8 mouse cellular contexts compared by ENCODE assay signal in the genomic region with DNA sequence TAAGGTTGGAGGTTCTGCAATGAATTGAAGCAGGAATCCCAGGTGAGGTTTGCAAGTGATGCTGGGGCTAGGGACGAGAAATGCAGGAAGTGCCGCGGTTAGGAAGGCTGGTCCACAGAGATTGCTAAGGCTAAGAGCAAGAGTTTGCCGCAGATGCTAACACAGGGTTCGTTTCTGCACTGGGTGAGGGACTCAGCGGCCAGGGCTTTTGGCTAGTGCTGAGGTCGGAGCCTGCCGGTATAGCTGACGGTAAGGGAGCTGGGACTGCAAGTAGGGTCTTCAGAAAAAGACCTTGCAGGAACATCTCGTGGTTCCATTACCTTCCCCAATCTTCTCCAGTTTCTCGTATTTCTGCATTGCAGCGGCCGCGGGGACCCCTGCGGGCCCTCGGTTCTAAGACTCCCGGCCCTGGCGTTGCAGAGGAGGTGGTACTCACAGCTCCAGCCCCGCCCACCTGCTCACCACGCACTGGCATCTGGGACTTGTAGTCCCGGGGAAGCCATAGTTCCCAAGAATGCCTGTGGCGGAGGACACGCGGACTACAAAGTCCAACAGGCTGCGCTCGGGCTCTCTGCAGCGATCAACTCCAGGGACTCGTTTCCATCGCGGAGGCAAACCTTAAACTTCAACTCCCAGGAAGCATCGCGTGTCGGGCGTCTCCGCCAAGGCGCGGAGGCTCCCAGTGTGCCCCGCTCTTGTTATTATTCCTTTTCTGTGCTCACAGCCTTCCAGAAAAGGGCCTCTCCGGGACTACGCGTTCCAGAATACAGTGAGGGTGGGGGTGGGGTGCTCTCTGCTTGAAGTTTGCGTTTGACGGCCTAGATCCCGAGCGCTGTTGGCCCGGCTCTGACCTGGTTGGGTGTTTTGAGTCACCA. TPM values are rescaled to one million over a fixed set of nuclear protein-coding genes. Genes with fewer than 3 reads are reported as not detected.
DNase-seq lines count a peak whose midpoint lies in the region; ATAC-seq and TF ChIP-seq lines count a peak whose summit lies in the region.

A gene (minus strand): TSS at position 402 of the 875 bp plus-strand sequence.
A gene (plus strand): TSS at position 709 of the 875 bp plus-strand sequence.

- peak; percentile 89 for ATAC-seq in embryonic facial prominence, embryonic 13.5 days (ENCODE audit: insufficient number of reproducible peaks, insufficient read depth, low FRiP score, low TSS enrichment, low read depth)
- ATAC-seq in limb, embryonic 12.5 days (ENCODE audit: insufficient number of reproducible peaks, insufficient read depth, low FRiP score, low TSS enrichment, low read depth), result peak; percentile 91
- ATAC-seq in midbrain, embryonic 15.5 days (replicated peaks), result peak; percentile 95

- peaks cover 36% of the 10 kb centered on the region for H3K36me3 ChIP-seq in embryonic facial prominence, embryonic 13.5 days
- H3K36me3 ChIP-seq in kidney, adult 2 months (ENCODE audit: control insufficient read depth, insufficient read depth, low read length), result no peaks in the 10 kb centered on the region
- peaks cover 32% of the 10 kb centered on the region for H3K36me3 ChIP-seq in limb, embryonic 12.5 days
- no peaks in the 10 kb centered on the region; the same call in 1 of the 2 replicates for H3K36me3 ChIP-seq in midbrain, embryonic 15.5 days (replicated peaks)
- peaks cover 3% of the 10 kb centered on the region for H3K36me3 ChIP-seq in spleen, adult 2 months (ENCODE audit: control insufficient read depth, insufficient read depth, low read length)

- H3K4me1 ChIP-seq in embryonic facial prominence, embryonic 13.5 days, result peaks cover 49% of the 10 kb centered on the region
- H3K4me1 ChIP-seq in kidney, adult 2 months (ENCODE audit: control insufficient read depth, insufficient read depth, low read length), result peaks cover 14% of the 10 kb centered on the region; the same call in 1 of the 2 replicates
- H3K4me1 ChIP-seq in limb, embryonic 12.5 days (replicated peaks), result peaks cover 47% of the 10 kb centered on the region
- peaks cover 56% of the 10 kb centered on the region for H3K4me1 ChIP-seq in midbrain, embryonic 15.5 days
- peaks cover 10% of the 10 kb centered on the region; the same call in 1 of the 2 replicates for H3K4me1 ChIP-seq in spleen, adult 2 months (ENCODE audit: control insufficient read depth, insufficient read depth, insufficient read length)

- H3K4me2 ChIP-seq in embryonic facial prominence, embryonic 13.5 days, result peak within 1 kb of the TSS; percentile 85
- H3K4me2 ChIP-seq in limb, embryonic 12.5 days, result peak within 1 kb of the TSS; percentile 81
- H3K4me2 ChIP-seq in midbrain, embryonic 15.5 days, result peak within 1 kb of the TSS; percentile 91

- 0% methylated on average over 46 of the region's 46 CpGs for WGBS in embryonic facial prominence, embryonic 13.5 days
- WGBS in kidney, adult 2 months, result under 1% methylated on average over 46 of the region's 46 CpGs
- WGBS in limb, embryonic 12.5 days, result under 1% methylated on average over 46 of the region's 46 CpGs
- WGBS in midbrain, embryonic 15.5 days, result under 1% methylated on average over 46 of the region's 46 CpGs
- under 1% methylated on average over 46 of the region's 46 CpGs for WGBS in spleen, adult 2 months

- H3K27me3 ChIP-seq in embryonic facial prominence, embryonic 13.5 days, result no peaks in the 10 kb centered on the region
- H3K27me3 ChIP-seq in kidney, adult 2 months (replicated peaks; ENCODE audit: control insufficient read depth, insufficient read depth, low read length), result no peaks in the 10 kb centered on the region
- H3K27me3 ChIP-seq in limb, embryonic 12.5 days, result no peaks in the 10 kb centered on the region
- H3K27me3 ChIP-seq in midbrain, embryonic 15.5 days (replicated peaks), result peaks cover 7% of the 10 kb centered on the region; the same call in 1 of the 2 replicates
- H3K27me3 ChIP-seq in spleen, adult 2 months (ENCODE audit: control insufficient read depth, insufficient read depth, low read length), result no peaks in the 10 kb centered on the region

- H3K9ac ChIP-seq in embryonic facial prominence, embryonic 13.5 days, result peak within 1 kb of the TSS; percentile 85
- peak within 1 kb of the TSS; percentile 73 for H3K9ac ChIP-seq in limb, embryonic 12.5 days (replicated peaks)
- peak within 1 kb of the TSS; percentile 75 for H3K9ac ChIP-seq in midbrain, embryonic 15.5 days

- peak; percentile 98 for DNase-seq in 3134 (ENCODE audit: extremely low read depth, insufficient read length, low spot score)
- peak; percentile 98 for DNase-seq in adrenal gland, postnatal 36 days
- DNase-seq in heart, adult 18-20 months, result peak; percentile 98 to 100
- DNase-seq in kidney, adult 2 months, result peak; percentile 100
- peak; percentile 97 to 98 for DNase-seq in spleen, adult 2 months (ENCODE audit: low read depth in 1 of 2, low spot score in 2 of 2)

- H3K9me3 ChIP-seq in embryonic facial prominence, embryonic 13.5 days, result no peaks in the 10 kb centered on the region
- no peaks in the 10 kb centered on the region for H3K9me3 ChIP-seq in limb, embryonic 12.5 days
- no peaks in the 10 kb centered on the region for H3K9me3 ChIP-seq in midbrain, embryonic 15.5 days

- peak within 1 kb of the TSS; percentile 92 for H3K27ac ChIP-seq in embryonic facial prominence, embryonic 13.5 days
- peak within 1 kb of the TSS; percentile 99 for H3K27ac ChIP-seq in kidney, adult 2 months (ENCODE audit: insufficient read depth, low read depth, low read length)
- H3K27ac ChIP-seq in limb, embryonic 12.5 days, result peak within 1 kb of the TSS; percentile 94
- H3K27ac ChIP-seq in midbrain, embryonic 15.5 days, result peak within 1 kb of the TSS; percentile 88
- H3K27ac ChIP-seq in spleen, adult 2 months (ENCODE audit: insufficient read depth, low read length), result peak within 1 kb of the TSS; percentile 95

- no peak for TF ChIP-seq CTCF in kidney, adult 2 months (conservative IDR thresholded peaks at IDR 0.05; ENCODE audit: insufficient read depth, insufficient read length, low read depth, low read length)
- TF ChIP-seq CTCF in spleen, adult 2 months (IDR thresholded peaks at IDR 0.05; ENCODE audit: extremely low read depth, insufficient read depth, insufficient read length, insufficient replicate concordance), result no peak

- peak; percentile 86 for TF ChIP-seq POLR2A in kidney, adult 2 months (IDR thresholded peaks at IDR 0.05; ENCODE audit: low read depth, low read length)
- peak; percentile 55 for TF ChIP-seq POLR2A in spleen, adult 2 months (IDR thresholded peaks at IDR 0.05; ENCODE audit: low read depth, low read length)

- peak within 1 kb of the TSS; percentile 71 for H3K4me3 ChIP-seq in embryonic facial prominence, embryonic 13.5 days
- H3K4me3 ChIP-seq in kidney, adult 2 months (ENCODE audit: insufficient read depth, low read depth, low read length), result peak within 1 kb of the TSS; percentile 70
- peak within 1 kb of the TSS; percentile 59 for H3K4me3 ChIP-seq in limb, embryonic 12.5 days (replicated peaks)
- H3K4me3 ChIP-seq in midbrain, embryonic 15.5 days, result peak within 1 kb of the TSS; percentile 64
- H3K4me3 ChIP-seq in spleen, adult 2 months (ENCODE audit: extremely low read depth, insufficient read depth, insufficient read length), result peak within 1 kb of the TSS; percentile 88

RNA-seq across cellular contexts. Expression of the first gene that starts in this region (rescaled TPM):
- 10 to 100 TPM; 36.5 to 44.0 TPM for total RNA-seq in adrenal gland, postnatal 36 days (2021)
- polyA plus RNA-seq in embryonic facial prominence, embryonic 13.5 days (2015; fragmentation: Nextera tagmentation; extraction: Ambion mirVana), result 55.7 and 62.1 TPM in 2 replicates
- total RNA-seq in heart, adult 18-20 months (2021), result 10 to 100 TPM; 19.3 to 23.0 TPM
- 78.0 and 83.2 TPM in 2 replicates for polyA plus RNA-seq in kidney, adult 2 months (2012; rRNA removed)
- polyA plus RNA-seq in limb, embryonic 12.5 days (2016; fragmentation: Nextera tagmentation; extraction: Ambion mirVana), result 53.8 and 54.5 TPM in 2 replicates
- polyA plus RNA-seq in midbrain, embryonic 15.5 days (2015; fragmentation: Nextera tagmentation; extraction: Ambion mirVana), result 120 and 121 TPM in 2 replicates
- 33.7 and 43.1 TPM in 2 replicates for polyA plus RNA-seq in spleen, adult 2 months (2012; rRNA removed)

RNA-seq across cellular contexts. Expression of the second gene that starts in this region (rescaled TPM):
- total RNA-seq in adrenal gland, postnatal 36 days (2021), result 10 to 100 TPM; 44.4 to 62.2 TPM
- polyA plus RNA-seq in embryonic facial prominence, embryonic 13.5 days (2015; fragmentation: Nextera tagmentation; extraction: Ambion mirVana), result 41.0 and 41.2 TPM in 2 replicates
- total RNA-seq in heart, adult 18-20 months (2021), result 10 to 100 TPM; 25.5 to 30.3 TPM
- polyA plus RNA-seq in kidney, adult 2 months (2012; rRNA removed), result 56.8 and 66.9 TPM in 2 replicates
- 47.1 and 50.2 TPM in 2 replicates for polyA plus RNA-seq in limb, embryonic 12.5 days (2016; fragmentation: Nextera tagmentation; extraction: Ambion mirVana)
- 23.1 and 26.1 TPM in 2 replicates for polyA plus RNA-seq in midbrain, embryonic 15.5 days (2015; fragmentation: Nextera tagmentation; extraction: Ambion mirVana)
- polyA plus RNA-seq in spleen, adult 2 months (2012; rRNA removed), result 47.5 and 50.5 TPM in 2 replicates

Comparison
In these comparisons a context has a peak if more than half of its experiments do, and no peak if none do; other contexts are left out.
1. Peak in every context shown above with its lines: DNase-seq, ATAC-seq, H3K4me3 ChIP-seq and H3K27ac ChIP-seq.